Mouse (Mus musculus): Measurements from ENCODE around the gene Pbx1. TPM values are rescaled to one million over a fixed set of nuclear protein-coding genes. Genes with fewer than 3 reads are reported as not detected.

Pbx1 gene
- polyA plus RNA-seq, 1 experiment from 2014 or later, result 78.9 TPM

DNA sequence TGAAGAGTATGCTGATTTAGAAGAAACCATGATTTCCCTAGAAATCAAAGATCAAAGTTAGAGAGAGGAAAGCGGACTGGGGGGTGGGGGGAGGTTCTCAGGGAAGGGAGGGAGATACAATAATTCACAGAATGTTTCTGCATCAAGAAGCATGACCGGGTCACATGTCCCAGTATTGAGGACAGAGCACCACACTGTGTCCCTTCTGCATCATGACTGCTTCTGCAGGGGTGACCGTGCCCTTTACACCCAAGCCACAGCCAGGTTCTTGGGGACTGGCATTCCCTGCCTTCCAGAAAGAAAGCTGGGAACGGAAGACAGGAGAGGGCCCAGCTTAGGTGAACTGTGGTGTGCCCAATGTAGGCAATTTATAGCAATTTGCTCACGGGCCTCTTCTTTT, 207.9 kb downstream of the Pbx1 start:
- Histone ChIP-seq H3K9me3 (replicated peaks) (no peaks in the 10 kb centered on the region), H3K36me3 (ENCODE audit: poor library complexity, severe bottlenecking) (no peaks in the 10 kb centered on the region), H3K4me3 (no peak overlapping the region), H3K4me2 (no peak overlapping the region), H3K27ac (no peak overlapping the region), H3K4me1 (peaks cover 72% of the 10 kb centered on the region), H3K27me3 (no peaks in the 10 kb centered on the region), H3K9ac (no peak overlapping the region)
- no peak for ATAC-seq
- WGBS, result 89% methylated on average over 5 of the region's 5 CpGs

DNA sequence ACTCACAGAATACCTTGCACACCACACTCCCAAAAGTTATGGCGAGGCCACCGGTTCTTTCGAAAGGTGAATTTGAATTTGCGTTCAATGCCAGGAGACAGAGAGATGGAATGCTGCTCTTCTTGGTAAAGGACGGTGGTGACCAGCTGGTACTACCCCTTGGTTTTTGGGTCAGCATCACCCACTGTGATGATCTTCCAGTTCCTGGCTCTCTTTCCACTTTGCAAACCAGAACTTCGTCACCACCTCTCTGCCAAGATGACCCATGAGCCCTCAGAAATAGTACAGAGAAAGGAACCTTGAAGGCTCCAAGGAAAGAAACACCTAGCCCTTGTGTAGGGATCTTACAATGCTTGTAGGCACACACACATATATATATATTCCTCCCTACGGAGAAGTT, 209.3 kb downstream of the Pbx1 start:
- WGBS, result 95% methylated on average over 7 of the region's 7 CpGs
- Histone ChIP-seq H3K4me2 (no peak overlapping the region), H3K36me3 (ENCODE audit: poor library complexity, severe bottlenecking) (no peaks in the 10 kb centered on the region), H3K4me3 (no peak overlapping the region), H3K4me1 (peaks cover 78% of the 10 kb centered on the region), H3K9me3 (replicated peaks) (no peaks in the 10 kb centered on the region), H3K27ac (no peak overlapping the region), H3K9ac (no peak overlapping the region), H3K27me3 (no peaks in the 10 kb centered on the region)
- ATAC-seq, result no peak

DNA sequence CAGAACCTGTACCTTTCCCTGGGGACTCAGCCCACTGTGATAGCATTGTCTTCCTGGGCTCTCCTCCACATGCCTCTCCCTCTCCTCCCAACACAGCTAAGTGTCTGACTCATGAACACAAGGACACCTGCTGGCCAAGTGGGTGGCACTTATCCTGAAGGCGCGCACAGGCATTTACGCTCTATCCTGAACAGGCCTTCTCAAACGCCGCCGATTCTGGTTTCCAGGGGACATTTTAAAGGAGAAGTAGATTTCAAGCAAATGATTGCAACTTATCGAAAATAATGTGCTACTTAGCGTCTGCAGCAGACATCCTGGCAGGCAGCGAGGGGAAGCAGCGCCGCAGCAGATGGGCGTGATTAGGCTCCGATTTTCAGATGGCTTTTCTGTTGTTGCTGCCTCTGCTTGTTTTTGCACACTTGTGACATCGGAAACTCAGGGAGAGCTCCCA, 211.0 kb downstream of the Pbx1 start:
- Histone ChIP-seq H3K27ac (peak overlapping the region; percentile 82), H3K4me1 (peaks cover 87% of the 10 kb centered on the region), H3K4me3 (0 out of 2 replicates have a peak overlapping the region, but pooled peaks have one; percentile 4), H3K36me3 (ENCODE audit: poor library complexity, severe bottlenecking) (no peaks in the 10 kb centered on the region), H3K4me2 (peak overlapping the region; percentile 49), H3K9ac (0 out of 2 replicates have a peak overlapping the region, but pooled peaks have one; percentile 27), H3K27me3 (no peaks in the 10 kb centered on the region), H3K9me3 (replicated peaks) (no peaks in the 10 kb centered on the region)
- 27% methylated on average over 14 of the region's 14 CpGs for WGBS
- ATAC-seq, result peak; percentile 28; the same call in 1 of the 2 replicates

DNA sequence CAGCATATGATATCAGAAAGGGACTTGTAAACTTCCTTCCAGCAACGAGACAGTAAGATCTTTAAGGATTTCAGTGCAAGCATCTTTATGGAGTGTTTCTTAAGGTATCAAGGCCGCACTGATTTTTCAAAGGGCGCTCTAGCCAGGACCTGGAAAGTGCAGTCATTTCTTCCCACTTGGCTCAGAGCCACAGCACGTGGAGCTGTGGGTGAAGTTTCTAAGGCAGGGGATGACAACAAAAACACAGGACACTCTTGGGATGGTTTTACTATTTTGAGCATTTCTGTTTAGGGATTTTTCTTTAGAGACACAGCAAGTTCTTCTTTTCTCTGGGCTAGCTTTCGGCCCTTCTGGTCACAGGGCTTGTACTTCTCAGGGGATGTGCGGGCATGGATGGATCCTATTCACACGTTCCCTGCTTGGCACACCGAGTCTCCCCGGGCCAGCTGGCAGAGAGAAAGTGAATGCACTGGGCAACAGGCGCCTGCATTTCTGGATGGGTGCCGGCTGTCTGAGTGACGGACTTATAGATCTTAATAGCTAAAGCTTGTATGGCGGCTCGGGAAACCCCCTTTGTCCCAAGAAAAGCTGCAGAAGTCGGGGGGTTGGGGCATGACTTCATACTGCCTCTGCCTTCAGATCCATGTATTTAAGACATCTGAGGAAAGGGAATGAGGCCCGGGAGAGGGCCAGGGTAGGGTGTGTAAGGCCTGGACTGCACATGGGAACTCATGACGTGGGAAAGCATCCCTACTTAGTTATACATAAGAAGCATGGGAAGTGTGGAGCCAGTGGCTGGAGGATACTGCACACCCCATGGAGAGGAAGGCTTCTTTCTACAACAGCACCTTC, 215.9 kb downstream of the Pbx1 start:
- Histone ChIP-seq H3K4me3 (no peak overlapping the region), H3K9me3 (replicated peaks) (no peaks in the 10 kb centered on the region), H3K9ac (no peak overlapping the region), H3K4me1 (peaks cover 74% of the 10 kb centered on the region), H3K27ac (peak overlapping the region; percentile 52), H3K36me3 (ENCODE audit: poor library complexity, severe bottlenecking) (no peaks in the 10 kb centered on the region), H3K4me2 (peak overlapping the region; percentile 5), H3K27me3 (no peaks in the 10 kb centered on the region)
- ATAC-seq, result peak; percentile 54
- WGBS, result 41% methylated on average over 17 of the region's 17 CpGs

DNA sequence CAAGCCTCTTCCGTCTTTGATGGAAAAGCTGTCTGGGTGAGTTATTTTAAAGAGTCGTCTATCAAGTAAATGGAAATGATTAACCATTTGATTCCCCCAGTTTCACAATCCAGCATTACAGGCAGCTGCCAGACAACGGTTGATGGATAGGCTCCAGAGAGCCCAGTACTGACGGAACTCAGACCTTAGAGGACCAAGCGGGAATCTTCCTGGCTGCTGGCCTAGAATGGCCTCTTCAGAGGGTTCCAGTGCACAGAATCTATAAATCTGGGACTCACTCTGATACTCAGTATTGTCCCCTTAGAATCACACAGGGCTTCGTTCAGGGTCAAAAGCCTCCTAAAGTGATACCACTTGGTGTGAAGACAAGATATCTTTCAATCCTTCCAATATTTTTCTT, 216.6 kb downstream of the Pbx1 start:
- Histone ChIP-seq H3K4me3 (no peak overlapping the region), H3K27me3 (no peaks in the 10 kb centered on the region), H3K36me3 (ENCODE audit: poor library complexity, severe bottlenecking) (no peaks in the 10 kb centered on the region), H3K9me3 (replicated peaks) (no peaks in the 10 kb centered on the region), H3K4me1 (peaks cover 67% of the 10 kb centered on the region), H3K4me2 (peak overlapping the region; percentile 5; the same call in 1 of the 2 replicates), H3K27ac (peak overlapping the region; percentile 46; the same call in 1 of the 2 replicates), H3K9ac (no peak overlapping the region)
- WGBS, result 56% methylated on average over 6 of the region's 6 CpGs
- no peak for ATAC-seq

DNA sequence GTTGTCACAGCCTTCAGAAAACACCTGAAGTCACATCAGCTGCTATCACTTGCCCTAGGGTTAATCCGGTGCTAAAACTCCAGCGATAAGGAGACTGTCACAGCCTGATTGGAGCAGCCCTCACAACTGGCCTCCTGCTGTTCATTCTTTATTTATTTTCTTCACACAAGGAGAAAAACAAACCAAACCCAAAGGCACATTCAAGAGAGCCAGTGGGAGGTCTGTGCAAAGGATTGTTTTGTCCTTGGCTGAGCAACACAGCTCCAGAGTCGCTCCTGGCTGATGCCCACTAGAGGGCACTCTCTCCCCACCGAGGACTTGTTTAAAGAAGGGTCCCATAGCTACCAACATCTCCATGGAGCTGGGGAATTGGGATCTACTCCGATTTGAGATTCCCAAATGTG, 218.0 kb downstream of the Pbx1 start:
- Histone ChIP-seq H3K9ac (no peak overlapping the region), H3K4me2 (peak overlapping the region; percentile 24; the same call in 1 of the 2 replicates)
- under 1% methylated on average over 5 of the region's 5 CpGs for WGBS

DNA sequence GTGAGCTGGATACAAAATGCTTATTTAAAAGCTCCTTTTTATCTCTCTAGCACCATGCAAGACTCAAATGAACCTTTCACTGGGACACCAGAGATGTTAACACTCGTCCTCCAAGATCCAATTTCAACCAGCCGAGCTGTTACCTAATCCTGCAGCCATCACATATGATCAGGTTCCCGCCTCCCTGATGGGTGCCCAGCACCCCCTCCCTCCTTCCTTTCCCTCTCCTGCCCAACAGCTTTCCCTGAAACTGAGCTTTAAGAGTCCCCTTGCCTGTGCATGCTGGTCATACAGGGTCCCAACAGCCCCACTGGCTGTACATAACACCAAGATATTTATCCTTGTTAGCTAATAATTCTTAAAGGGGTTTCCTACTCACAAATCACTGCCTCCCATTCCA, 218.5 kb downstream of the Pbx1 start:
- no peaks in the 10 kb centered on the region for H3K9me3 ChIP-seq (replicated peaks)
- peak; percentile 9; the same call in 1 of the 2 replicates for ATAC-seq
- peaks cover 51% of the 10 kb centered on the region for H3K4me1 ChIP-seq
- H3K4me2 ChIP-seq, result peak overlapping the region; percentile 24; the same call in 1 of the 2 replicates
- no peak overlapping the region for H3K9ac ChIP-seq
- 5% methylated on average over 3 of the region's 3 CpGs for WGBS
- peak overlapping the region; percentile 17; the same call in 1 of the 2 replicates for H3K27ac ChIP-seq
- H3K36me3 ChIP-seq (ENCODE audit: poor library complexity, severe bottlenecking), result peaks cover 13% of the 10 kb centered on the region
- no peaks in the 10 kb centered on the region for H3K27me3 ChIP-seq
- no peak overlapping the region for H3K4me3 ChIP-seq

More for the DNA sequence above, 218.0 kb downstream of the Pbx1 start:
- Histone ChIP-seq H3K27me3 (no peaks in the 10 kb centered on the region), H3K9me3 (replicated peaks) (no peaks in the 10 kb centered on the region), H3K4me3 (no peak overlapping the region), H3K36me3 (ENCODE audit: poor library complexity, severe bottlenecking) (peaks cover 9% of the 10 kb centered on the region), H3K27ac (0 out of 2 replicates have a peak overlapping the region, but pooled peaks have one; percentile 17), H3K4me1 (peaks cover 53% of the 10 kb centered on the region)
- peak; percentile 85 for ATAC-seq

DNA sequence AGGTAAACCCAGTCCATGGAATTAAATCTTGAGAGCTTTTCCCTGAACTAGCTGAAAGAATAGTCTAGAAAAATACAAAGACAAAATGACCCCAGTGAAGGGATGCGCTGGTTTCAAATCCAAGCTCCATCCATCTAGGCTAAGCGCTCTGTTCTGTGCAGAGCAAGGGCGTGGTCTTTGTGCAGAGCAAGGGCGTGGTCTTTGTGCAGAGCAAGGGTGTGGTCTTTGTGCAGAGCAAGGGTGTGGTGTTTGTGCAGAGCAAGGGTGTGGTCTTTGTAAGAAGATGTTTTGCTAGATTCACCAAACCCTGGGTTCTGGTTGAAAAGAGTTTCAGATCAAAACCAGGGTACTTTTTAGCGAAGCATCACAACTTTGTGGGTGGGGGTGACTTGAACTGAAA, 221.7 kb downstream of the Pbx1 start:
- Histone ChIP-seq H3K27ac (no peak overlapping the region), H3K27me3 (no peaks in the 10 kb centered on the region), H3K9ac (no peak overlapping the region), H3K4me3 (no peak overlapping the region), H3K36me3 (ENCODE audit: poor library complexity, severe bottlenecking) (peaks cover 31% of the 10 kb centered on the region), H3K4me2 (no peak overlapping the region), H3K4me1 (peaks cover 28% of the 10 kb centered on the region), H3K9me3 (replicated peaks) (no peaks in the 10 kb centered on the region)
- WGBS, result 94% methylated on average over 5 of the region's 5 CpGs
- ATAC-seq, result no peak

DNA sequence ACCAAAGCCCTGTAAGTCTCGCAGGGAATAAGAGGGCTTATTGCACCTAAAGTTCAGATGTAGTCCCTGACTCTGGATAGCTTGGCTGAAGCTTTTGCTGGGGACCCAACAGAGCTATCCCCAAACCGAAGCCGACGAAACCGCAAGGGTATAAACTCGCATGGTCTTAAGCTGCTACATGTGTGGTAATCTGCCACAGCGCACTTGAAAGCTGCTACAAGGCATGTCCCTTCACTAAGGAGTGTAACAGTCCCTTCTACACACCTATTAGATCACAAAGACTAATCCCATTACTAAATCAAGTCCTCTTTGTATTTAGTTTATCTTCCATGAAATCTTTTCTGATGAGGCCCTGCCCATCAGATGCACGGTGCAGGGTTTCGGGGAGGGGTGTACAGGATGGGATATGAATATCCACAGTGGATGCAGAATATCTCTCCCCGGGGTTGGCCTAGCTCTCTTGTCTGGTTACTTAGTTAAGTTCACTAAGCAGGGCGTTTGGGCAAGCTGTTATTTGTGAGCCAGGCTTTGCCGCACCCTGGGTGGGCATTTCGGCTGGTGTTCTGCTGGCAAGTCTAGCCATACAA, 231.4 kb downstream of the Pbx1 start:
- no peaks in the 10 kb centered on the region for H3K9me3 ChIP-seq (replicated peaks)
- H3K36me3 ChIP-seq (ENCODE audit: poor library complexity, severe bottlenecking), result peaks cover 62% of the 10 kb centered on the region
- no peaks in the 10 kb centered on the region for H3K27me3 ChIP-seq
- ATAC-seq, result no peak
- H3K4me3 ChIP-seq, result no peak overlapping the region
- H3K4me1 ChIP-seq, result peaks cover 13% of the 10 kb centered on the region
- WGBS, result 60% methylated on average over 13 of the region's 13 CpGs
- H3K4me2 ChIP-seq, result no peak overlapping the region
- no peak overlapping the region for H3K9ac ChIP-seq
- H3K27ac ChIP-seq, result no peak overlapping the region

DNA sequence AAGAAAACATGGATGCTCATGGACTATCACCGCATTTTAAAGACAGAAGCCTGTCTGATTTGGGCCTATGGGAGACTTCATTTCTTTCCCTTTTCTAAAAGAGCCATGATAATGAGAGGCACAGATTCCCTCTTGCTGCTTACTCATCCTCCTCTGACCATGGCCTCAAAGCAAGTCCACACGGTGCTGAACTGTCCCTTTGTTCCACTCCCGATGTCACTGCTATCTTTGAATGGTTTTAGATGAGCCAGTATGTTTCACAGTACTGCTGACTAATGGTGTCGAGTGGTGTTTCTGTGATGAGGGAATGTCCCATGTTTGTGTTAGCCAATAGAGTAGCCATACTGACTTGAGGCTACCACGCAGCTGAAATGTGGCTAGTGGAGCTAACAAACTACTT, 233.8 kb downstream of the Pbx1 start:
- no peak for ATAC-seq
- Histone ChIP-seq H3K36me3 (ENCODE audit: poor library complexity, severe bottlenecking) (peaks cover 74% of the 10 kb centered on the region), H3K4me1 (peaks cover 8% of the 10 kb centered on the region), H3K4me2 (no peak overlapping the region), H3K9me3 (replicated peaks) (no peaks in the 10 kb centered on the region), H3K4me3 (no peak overlapping the region), H3K27ac (no peak overlapping the region), H3K27me3 (no peaks in the 10 kb centered on the region), H3K9ac (no peak overlapping the region)
- WGBS, result 86% methylated on average over 5 of the region's 5 CpGs

DNA sequence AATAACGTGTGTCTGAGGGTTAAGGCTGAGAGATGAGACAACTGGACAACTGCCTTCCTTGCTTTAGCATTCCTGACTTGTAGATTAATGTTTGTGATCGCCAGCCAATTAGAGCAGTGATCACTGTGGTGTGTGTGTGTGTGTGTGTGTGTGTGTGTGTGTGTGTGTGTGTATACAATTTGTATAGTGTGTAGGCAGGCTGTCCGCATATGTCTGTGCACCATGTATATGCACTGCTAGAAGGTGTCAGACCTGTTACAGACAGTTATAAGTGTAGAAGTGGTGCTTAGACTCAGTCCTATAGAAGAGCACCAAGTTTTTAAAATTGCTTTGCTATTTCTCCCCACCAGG, 234.2 kb downstream of the Pbx1 start:
- H3K27ac ChIP-seq, result no peak overlapping the region
- H3K4me1 ChIP-seq, result peaks cover 8% of the 10 kb centered on the region
- no peaks in the 10 kb centered on the region for H3K27me3 ChIP-seq
- H3K9ac ChIP-seq, result no peak overlapping the region
- no peaks in the 10 kb centered on the region for H3K9me3 ChIP-seq (replicated peaks)
- no peak for ATAC-seq
- H3K4me2 ChIP-seq, result no peak overlapping the region
- WGBS, result 87% methylated on average over 3 of the region's 3 CpGs
- H3K4me3 ChIP-seq, result no peak overlapping the region
- peaks cover 70% of the 10 kb centered on the region for H3K36me3 ChIP-seq (ENCODE audit: poor library complexity, severe bottlenecking)

DNA sequence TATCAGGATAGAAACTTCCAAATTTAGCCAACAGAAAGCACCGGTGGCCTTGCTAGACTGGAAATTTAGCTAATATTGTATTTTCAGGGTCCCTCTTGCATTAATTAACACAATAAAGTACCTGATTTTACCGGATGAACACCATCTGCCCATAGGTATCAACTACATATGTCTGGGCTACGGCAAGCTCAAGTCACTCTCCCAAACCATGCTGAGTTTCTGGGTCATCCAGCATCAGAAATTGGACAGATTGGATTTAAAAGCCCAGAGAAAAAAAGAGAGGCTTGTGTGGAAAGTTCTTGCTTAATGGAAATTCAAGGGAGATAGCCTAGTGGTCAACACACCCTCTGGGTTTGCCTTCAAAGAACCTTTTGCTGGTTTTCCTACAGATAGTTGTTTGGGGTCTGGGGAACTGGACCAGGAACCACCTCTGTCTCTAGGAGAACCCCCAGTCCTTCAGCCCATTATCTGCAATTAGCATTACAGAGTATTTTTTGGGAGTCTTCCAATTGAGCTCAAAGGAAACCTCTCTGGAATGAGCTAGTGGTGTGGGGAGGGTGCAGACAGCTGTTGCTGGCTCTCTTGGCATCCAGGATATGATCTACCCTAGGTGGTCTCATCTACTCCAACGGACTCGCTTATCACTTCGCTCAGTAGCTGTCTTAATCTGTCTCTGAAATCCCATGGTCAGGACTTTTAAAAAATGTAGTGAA, 234.7 kb downstream of the Pbx1 start:
- H3K9ac ChIP-seq, result no peak overlapping the region
- WGBS, result 89% methylated on average over 6 of the region's 6 CpGs
- no peak for ATAC-seq
- H3K4me3 ChIP-seq, result no peak overlapping the region
- H3K4me2 ChIP-seq, result no peak overlapping the region
- peaks cover 66% of the 10 kb centered on the region for H3K36me3 ChIP-seq (ENCODE audit: poor library complexity, severe bottlenecking)
- H3K27ac ChIP-seq, result no peak overlapping the region
- no peaks in the 10 kb centered on the region for H3K27me3 ChIP-seq
- H3K9me3 ChIP-seq (replicated peaks), result no peaks in the 10 kb centered on the region
- H3K4me1 ChIP-seq, result peaks cover 8% of the 10 kb centered on the region

Measured in forebrain, embryonic 13.5 days (tissue).